Mouse (Mus musculus) midbrain, embryonic 15.5 days (tissue): ENCODE data around the gene Gm5485. TPM values are rescaled to one million over a fixed set of nuclear protein-coding genes. Genes with fewer than 3 reads are reported as not detected.

Source experiments
- ATAC-seq: fragments of 200-750 bp; cut with Nextera tagmentation; replicated peaks from 2 replicates; pipeline ENCODE4 v1.8.0; 2017; ENCODE audit warnings: moderate TSS enrichment
- H3K27ac ChIP-seq: fragments of 300-500 bp; sonication (generic); 2 replicates; pipeline ENCODE4 v1.5.1; 2015; ENCODE audit warnings: mild to moderate bottlenecking, inconsistent platforms
- H3K27me3 ChIP-seq: fragments of 300-500 bp; sonication (generic); replicated peaks from 2 replicates; pipeline ENCODE4 v1.6.1; 2015; ENCODE audit warnings: inconsistent platforms
- H3K36me3 ChIP-seq: fragments of 300-500 bp; sonication (generic); replicated peaks from 2 replicates; pipeline ENCODE4 v1.6.1; 2015; ENCODE audit warnings: inconsistent platforms
- H3K4me1 ChIP-seq: fragments of 300-500 bp; sonication (generic); 2 replicates; pipeline ENCODE4 v1.6.1; 2015; ENCODE audit warnings: inconsistent platforms
- H3K4me2 ChIP-seq: fragments of 300-500 bp; sonication (generic); 2 replicates; pipeline ENCODE4 v1.6.1; 2015; ENCODE audit warnings: inconsistent platforms, mild to moderate bottlenecking, moderate library complexity
- H3K4me3 ChIP-seq: fragments of 300-500 bp; sonication (generic); 2 replicates; pipeline ENCODE4 v1.5.1; 2015; ENCODE audit warnings: mild to moderate bottlenecking, inconsistent platforms
- H3K9ac ChIP-seq: fragments of 300-500 bp; sonication (generic); 2 replicates; pipeline ENCODE4 v1.6.1; 2015; ENCODE audit warnings: mild to moderate bottlenecking, inconsistent platforms
- H3K9me3 ChIP-seq: fragments of 300-500 bp; sonication (generic); 2 replicates; pipeline ENCODE4 v1.6.1; 2016; ENCODE audit warnings: inconsistent platforms
- WGBS: fragments of 180-500 bp; shearing (Covaris S2); methylation state at CpG from one replicate; pipeline ENCODE4 v1.1.7; 2015; ENCODE audit warnings: mixed read lengths; 5-methylcytosine and 5-hydroxymethylcytosine counted together
- polyA plus RNA-seq: library from polyadenylated mRNA; unstranded; fragments of >200 nt; fragmentation: Nextera tagmentation; extraction: Ambion mirVana; gene quantifications from 2 replicates; pipeline ENCODE4 v1.2.1, GENCODE M21; 2015

Gene Gm5485
- not detected in 2 replicates for polyA plus RNA-seq

- H3K27me3 ChIP-seq, result no peaks in the 10 kb centered on the region
- no peaks in the 10 kb centered on the region for H3K4me1 ChIP-seq
- H3K27ac ChIP-seq, result no peak within 1 kb of the TSS
- H3K4me3 ChIP-seq, result no peak within 1 kb of the TSS
- no peak for ATAC-seq
- no peak within 1 kb of the TSS for H3K4me2 ChIP-seq
- no peaks in the 10 kb centered on the region for H3K9me3 ChIP-seq
- no peaks in the 10 kb centered on the region for H3K36me3 ChIP-seq
- 89% methylated on average over 1 of the region's 1 CpGs for WGBS
- H3K9ac ChIP-seq, result no peak within 1 kb of the TSS
Observed at GRCm38 (mm10) chr16:48412246-48412645, at the start of gene Gm5485. Gene Gm5485 (minus strand): TSS chr16:48412416.

GRCm38 (mm10) chr16:48453264-48453663 lies 41.0 kb upstream of the Gm5485 start:
- no peak overlapping the region for H3K4me2 ChIP-seq
- H3K4me1 ChIP-seq, result no peaks in the 10 kb centered on the region
- H3K27ac ChIP-seq, result no peak overlapping the region
- ATAC-seq, result no peak
- no peaks in the 10 kb centered on the region for H3K36me3 ChIP-seq
- 82% methylated on average over 3 of the region's 3 CpGs for WGBS
- H3K9ac ChIP-seq, result no peak overlapping the region
- H3K9me3 ChIP-seq, result no peaks in the 10 kb centered on the region
- no peaks in the 10 kb centered on the region for H3K27me3 ChIP-seq
- no peak overlapping the region for H3K4me3 ChIP-seq

- no peaks in the 10 kb centered on the region for H3K36me3 ChIP-seq
- no peaks in the 10 kb centered on the region for H3K4me1 ChIP-seq
- H3K9me3 ChIP-seq, result no peaks in the 10 kb centered on the region
- H3K4me2 ChIP-seq, result no peak overlapping the region
- no peaks in the 10 kb centered on the region for H3K27me3 ChIP-seq
- no peak overlapping the region for H3K27ac ChIP-seq
- H3K9ac ChIP-seq, result no peak overlapping the region
- 63% methylated on average over 8 of the region's 8 CpGs for WGBS
- H3K4me3 ChIP-seq, result no peak overlapping the region
- 0 out of 2 replicates have a peak, but pooled peaks have one; percentile 37 for ATAC-seq
Observed at GRCm38 (mm10) chr16:48446161-48446925, 34.1 kb upstream of the Gm5485 start.

DNA sequence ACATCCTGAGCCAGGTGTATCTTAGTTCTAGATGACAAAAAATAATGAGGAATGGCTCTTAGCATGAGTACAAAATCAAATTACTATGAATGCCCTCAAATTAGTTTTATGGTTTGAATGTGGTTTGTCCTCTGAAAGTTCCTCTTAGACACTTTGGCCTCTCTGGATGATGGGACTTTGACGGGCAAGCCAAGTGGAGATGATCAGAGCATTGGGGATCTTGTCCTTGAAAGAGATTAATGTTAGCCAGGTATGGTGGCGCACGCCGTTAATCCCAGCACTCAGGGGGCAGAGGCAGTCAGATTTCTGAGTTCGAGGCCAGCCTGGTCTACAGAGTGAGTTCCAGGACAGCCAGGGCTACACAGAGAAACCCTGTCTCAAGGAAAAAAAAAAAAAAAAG lies 32.4 kb upstream of the Gm5485 start:
- Histone ChIP-seq H3K9ac (no peak overlapping the region), H3K4me2 (no peak overlapping the region), H3K27ac (no peak overlapping the region), H3K4me1 (no peaks in the 10 kb centered on the region), H3K9me3 (no peaks in the 10 kb centered on the region), H3K36me3 (no peaks in the 10 kb centered on the region), H3K27me3 (no peaks in the 10 kb centered on the region), H3K4me3 (no peak overlapping the region)
- no peak for ATAC-seq
- WGBS, result 90% methylated on average over 5 of the region's 5 CpGs

DNA sequence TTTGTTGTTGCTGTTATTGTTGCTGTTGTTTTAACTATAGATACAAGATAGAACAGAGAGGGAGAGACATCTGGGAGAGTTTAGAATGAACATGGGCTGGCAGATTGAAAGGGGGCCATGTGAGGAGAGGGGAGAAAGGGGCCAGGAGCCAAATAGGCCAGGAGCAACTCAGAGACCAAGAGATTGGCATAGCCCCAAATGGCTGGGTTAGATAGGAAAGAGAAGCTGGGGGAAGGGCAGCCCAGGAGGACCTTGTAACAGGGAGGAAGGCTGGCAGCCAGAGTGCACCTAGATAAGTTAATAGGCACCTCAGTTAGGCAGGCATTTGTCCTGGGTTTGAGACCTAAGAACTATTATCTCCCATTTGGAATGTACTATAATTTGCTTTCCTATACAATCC lies 25.3 kb upstream of the Gm5485 start:
- Histone ChIP-seq H3K27me3 (no peaks in the 10 kb centered on the region), H3K9ac (no peak overlapping the region), H3K4me3 (no peak overlapping the region), H3K36me3 (no peaks in the 10 kb centered on the region), H3K4me1 (no peaks in the 10 kb centered on the region), H3K27ac (no peak overlapping the region), H3K4me2 (no peak overlapping the region), H3K9me3 (no peaks in the 10 kb centered on the region)
- ATAC-seq, result no peak

- ATAC-seq, result no peak
- WGBS, result 14% methylated on average over 1 of the region's 1 CpGs
- Histone ChIP-seq H3K9ac (no peak overlapping the region), H3K36me3 (no peaks in the 10 kb centered on the region), H3K4me3 (no peak overlapping the region), H3K4me2 (no peak overlapping the region), H3K9me3 (no peaks in the 10 kb centered on the region), H3K27ac (no peak overlapping the region), H3K27me3 (no peaks in the 10 kb centered on the region), H3K4me1 (no peaks in the 10 kb centered on the region)
Observed at GRCm38 (mm10) chr16:48435454-48435853, 23.2 kb upstream of the Gm5485 start.

DNA sequence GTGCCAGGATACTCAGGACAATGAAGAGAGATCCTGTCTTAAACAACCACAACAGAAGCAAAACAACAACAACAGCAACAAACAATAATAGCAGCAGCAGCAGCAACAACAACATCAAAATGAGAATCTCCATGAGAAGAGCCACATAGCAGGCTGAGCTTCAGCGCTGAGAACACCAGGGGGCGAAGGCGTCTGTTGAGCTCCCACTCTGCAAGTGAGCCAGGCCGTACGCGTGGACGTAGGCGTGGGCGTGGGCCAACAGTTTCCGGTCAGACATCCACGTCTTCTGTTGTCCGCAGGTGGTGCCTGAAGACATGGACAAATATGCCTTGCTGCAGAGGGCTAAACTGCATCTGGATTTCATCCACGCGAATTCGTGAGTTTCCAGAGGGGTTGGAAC lies 18.8 kb upstream of the Gm5485 start, which contains the start of gene Morc1:
Gene Morc1, plus strand, starts transcription at position 211 of the 400 bp plus-strand sequence.
- Histone ChIP-seq H3K4me2 (no peak within 1 kb of the TSS), H3K27ac (no peak within 1 kb of the TSS), H3K36me3 (no peaks in the 10 kb centered on the region), H3K9ac (no peak within 1 kb of the TSS), H3K4me3 (no peak within 1 kb of the TSS), H3K27me3 (no peaks in the 10 kb centered on the region), H3K4me1 (no peaks in the 10 kb centered on the region), H3K9me3 (no peaks in the 10 kb centered on the region)
- no peak for ATAC-seq
- WGBS, result 94% methylated on average over 15 of the region's 15 CpGs

- no peaks in the 10 kb centered on the region for H3K4me1 ChIP-seq
- no peak overlapping the region for H3K27ac ChIP-seq
- H3K4me3 ChIP-seq, result no peak overlapping the region
- 0 out of 2 replicates have a peak, but pooled peaks have one; percentile 14 for ATAC-seq
- H3K9ac ChIP-seq, result no peak overlapping the region
- H3K4me2 ChIP-seq, result no peak overlapping the region
- WGBS, result 39% methylated on average over 1 of the region's 1 CpGs
- H3K36me3 ChIP-seq, result no peaks in the 10 kb centered on the region
- no peaks in the 10 kb centered on the region for H3K27me3 ChIP-seq
- H3K9me3 ChIP-seq, result no peaks in the 10 kb centered on the region
Observed at GRCm38 (mm10) chr16:48429427-48429826, 17.2 kb upstream of the Gm5485 start.

DNA sequence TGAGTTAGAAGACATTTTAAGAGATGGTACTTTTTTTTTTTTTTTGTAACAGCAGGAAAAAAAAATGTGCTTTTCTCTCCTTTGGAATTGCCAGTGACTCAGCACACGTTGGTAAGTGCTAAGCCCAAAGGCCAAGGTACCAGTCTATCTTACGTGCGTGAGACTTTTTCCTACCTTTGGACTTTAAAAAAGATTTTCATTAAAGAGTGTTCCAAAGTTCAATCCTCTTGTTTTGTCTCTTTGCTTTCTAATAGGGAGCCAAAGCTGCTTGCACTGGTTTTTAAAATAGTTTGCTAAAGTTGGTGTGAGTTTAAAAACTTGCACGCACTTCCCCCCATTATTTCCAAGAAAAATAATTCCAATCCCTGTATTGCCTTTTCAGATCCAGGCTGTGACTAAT lies 11.9 kb upstream of the Gm5485 start:
- no peak overlapping the region for H3K4me2 ChIP-seq
- no peak for ATAC-seq

DNA sequence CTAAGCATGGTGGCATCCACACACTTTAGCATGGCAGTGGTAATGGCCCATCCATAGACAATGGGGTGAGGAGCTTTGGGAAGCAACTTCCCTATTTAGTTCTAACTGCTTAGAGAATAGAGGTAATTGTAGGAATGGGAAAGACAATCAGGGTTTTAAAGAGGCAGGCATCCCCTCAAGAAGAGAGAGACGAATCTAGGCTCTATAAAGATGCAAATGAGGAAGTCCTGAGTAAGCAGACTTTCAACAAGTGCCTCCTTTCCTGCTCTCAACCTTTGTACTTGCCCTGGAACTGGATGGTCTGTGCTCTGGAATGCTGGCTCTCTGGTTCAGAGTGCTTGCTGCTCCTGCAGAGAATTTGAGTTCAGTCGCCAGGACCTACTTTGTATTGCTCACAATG lies 10.3 kb upstream of the Gm5485 start:
- H3K4me3 ChIP-seq, result no peak overlapping the region
- H3K4me1 ChIP-seq, result no peaks in the 10 kb centered on the region
- H3K4me2 ChIP-seq, result no peak overlapping the region
- H3K27me3 ChIP-seq, result no peaks in the 10 kb centered on the region
- no peak for ATAC-seq
- H3K36me3 ChIP-seq, result no peaks in the 10 kb centered on the region
- 29% methylated on average over 2 of the region's 2 CpGs for WGBS
- H3K9ac ChIP-seq, result no peak overlapping the region
- no peak overlapping the region for H3K27ac ChIP-seq
- no peaks in the 10 kb centered on the region for H3K9me3 ChIP-seq

More for the DNA sequence above, 11.9 kb upstream of the Gm5485 start:
- no peaks in the 10 kb centered on the region for H3K27me3 ChIP-seq
- no peaks in the 10 kb centered on the region for H3K4me1 ChIP-seq
- no peak overlapping the region for H3K4me3 ChIP-seq
- H3K9me3 ChIP-seq, result no peaks in the 10 kb centered on the region
- no peaks in the 10 kb centered on the region for H3K36me3 ChIP-seq
- H3K9ac ChIP-seq, result no peak overlapping the region
- WGBS, result 80% methylated on average over 4 of the region's 4 CpGs
- no peak overlapping the region for H3K27ac ChIP-seq

GRCm38 (mm10) chr16:48419035-48419434 lies 6.8 kb upstream of the Gm5485 start:
- Histone ChIP-seq H3K27ac (no peak overlapping the region), H3K4me2 (no peak overlapping the region), H3K9me3 (no peaks in the 10 kb centered on the region), H3K4me3 (no peak overlapping the region), H3K4me1 (no peaks in the 10 kb centered on the region), H3K27me3 (no peaks in the 10 kb centered on the region), H3K36me3 (no peaks in the 10 kb centered on the region), H3K9ac (no peak overlapping the region)
- WGBS, result 83% methylated on average over 2 of the region's 2 CpGs
- no peak for ATAC-seq

- Histone ChIP-seq H3K4me1 (no peaks in the 10 kb centered on the region), H3K9ac (no peak overlapping the region), H3K4me3 (no peak overlapping the region), H3K27ac (no peak overlapping the region), H3K4me2 (no peak overlapping the region), H3K9me3 (no peaks in the 10 kb centered on the region), H3K27me3 (no peaks in the 10 kb centered on the region), H3K36me3 (no peaks in the 10 kb centered on the region)
- ATAC-seq, result no peak
- 83% methylated on average over 3 of the region's 3 CpGs for WGBS
Observed at GRCm38 (mm10) chr16:48418557-48418956, 6.3 kb upstream of the Gm5485 start.

- Histone ChIP-seq H3K9me3 (no peaks in the 10 kb centered on the region), H3K4me1 (peaks cover 3% of the 10 kb centered on the region; the same call in 1 of the 2 replicates), H3K36me3 (no peaks in the 10 kb centered on the region), H3K9ac (no peak overlapping the region), H3K27me3 (no peaks in the 10 kb centered on the region), H3K4me3 (no peak overlapping the region), H3K27ac (no peak overlapping the region), H3K4me2 (no peak overlapping the region)
- no peak for ATAC-seq
- 67% methylated on average over 3 of the region's 3 CpGs for WGBS
Observed at GRCm38 (mm10) chr16:48410125-48410524, 2.1 kb downstream of the Gm5485 start.
